Mouse (Mus musculus): ENCODE results near the gene Bbs4.
A peak's percentile ranks its signal among the peaks of the same experiment; 100 is the strongest.

- no peak for TF ChIP-seq ZKSCAN1 (IDR thresholded peaks at IDR 0.05; ENCODE audit: low read depth, low read length)
- TF ChIP-seq POLR2A (IDR thresholded peaks at IDR 0.05; ENCODE audit: control insufficient read depth in 1 of 2, insufficient read depth in 1 of 2, low read depth in 1 of 2, low read length in 2 of 2, poor library complexity in 1 of 2), result no peak
- peak; percentile 59 to 75 for TF ChIP-seq EP300 (IDR thresholded peaks at IDR 0.05; ENCODE audit: low read depth in 1 of 2, low read length in 2 of 2)
These were observed 56.9 kb downstream of the Bbs4 start for GRCm38 (mm10) chr9:59296419-59296818.
